Mouse (Mus musculus) lung, postnatal 10 days (tissue): ENCODE results near the gene Bmp10.
"Not testable (repeated sequence)": the region's sequence is repeated elsewhere in the genome, so short reads cannot be mapped to it uniquely, and the experiment has no call there.

Experiments
- DNase-seq: peaks from one replicate; pipeline ENCODE4 v3.0.0; 2021

Bmp10 gene

GRCm38 (mm10) chr6:87449534-87449933, 20.7 kb downstream of the Bmp10 start:
- DNase-seq, result no peak

GRCm38 (mm10) chr6:87451016-87451415, 22.2 kb downstream of the Bmp10 start:
- peak; percentile 71 for DNase-seq

- no peak for DNase-seq
These were observed 23.0 kb downstream of the Bmp10 start for GRCm38 (mm10) chr6:87451771-87452170.

GRCm38 (mm10) chr6:87455507-87455906, 26.7 kb downstream of the Bmp10 start:
- DNase-seq, result peak; percentile 48

- DNase-seq, result peak; percentile 77
These were observed 37.4 kb downstream of the Bmp10 start for GRCm38 (mm10) chr6:87466221-87466620.

GRCm38 (mm10) chr6:87467373-87467772, 38.6 kb downstream of the Bmp10 start:
- DNase-seq, result no peak

- peak; percentile 51 for DNase-seq
These were observed 39.6 kb downstream of the Bmp10 start for GRCm38 (mm10) chr6:87468372-87468771.

GRCm38 (mm10) chr6:87470098-87470497, 41.3 kb downstream of the Bmp10 start:
- not testable (repeated sequence) for DNase-seq

- DNase-seq, result no peak
These were observed 46.4 kb downstream of the Bmp10 start for GRCm38 (mm10) chr6:87475223-87475622.

GRCm38 (mm10) chr6:87478847-87479246, 50.1 kb downstream of the Bmp10 start:
- no peak for DNase-seq

GRCm38 (mm10) chr6:87479291-87479999, 50.7 kb downstream of the Bmp10 start:
- DNase-seq, result no peak

- DNase-seq, result no peak
These were observed 54.6 kb downstream of the Bmp10 start for GRCm38 (mm10) chr6:87483224-87483899.

GRCm38 (mm10) chr6:87483900-87484289, 55.1 kb downstream of the Bmp10 start:
- DNase-seq, result no peak

GRCm38 (mm10) chr6:87484806-87485205, 56.0 kb downstream of the Bmp10 start:
- DNase-seq, result peak; percentile 27
